Mouse (Mus musculus): ENCODE data around the gene Vmn1r31.

Gene Vmn1r31

DNA sequence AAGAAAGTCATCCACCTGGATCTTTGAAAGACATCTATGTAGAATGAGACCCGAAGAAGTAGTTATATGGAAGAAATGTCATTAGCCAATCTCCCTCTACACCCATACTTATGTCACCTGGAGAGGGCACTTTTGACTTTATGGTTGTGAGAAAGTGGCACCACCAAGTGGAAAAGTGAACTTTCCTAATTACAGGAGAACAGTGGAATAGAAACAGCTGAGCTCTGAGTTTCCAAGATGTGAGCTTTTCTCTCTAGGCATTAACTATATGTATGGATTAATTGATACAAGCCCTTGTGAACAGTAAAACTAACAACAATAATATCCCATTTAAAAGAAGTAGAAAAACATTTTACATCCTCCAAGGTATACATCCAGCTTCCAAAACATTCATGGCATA is at the start of gene Vmn1r31:
TSS of gene Vmn1r31 (minus strand) at position 101 of the 400 bp plus-strand sequence.
- no peak for DNase-seq (ENCODE audit: low spot score in 2 of 2)

DNA sequence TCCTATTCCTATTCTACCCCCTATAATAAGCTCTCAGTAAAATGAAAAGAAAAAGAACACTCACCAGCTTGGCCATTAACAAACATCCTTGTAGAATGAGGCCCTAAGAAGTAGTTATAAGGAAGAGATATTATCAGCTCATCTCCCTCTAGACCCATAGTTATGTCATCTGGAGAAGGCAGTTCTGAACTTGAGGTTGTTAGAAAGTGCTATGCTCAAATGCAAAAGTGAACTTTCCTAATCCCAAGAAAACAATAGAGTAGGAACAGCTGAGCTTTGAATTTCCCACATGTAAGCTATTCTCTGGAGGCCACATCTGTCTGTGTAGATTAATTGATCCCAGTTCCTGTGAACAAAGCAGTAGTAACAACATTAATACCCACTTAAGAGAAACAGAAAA is 31.8 kb downstream of the Vmn1r31 start, which contains the start of gene Vmn1r30:
TSS of gene Vmn1r30 (minus strand) at position 101 of the 400 bp plus-strand sequence.
- DNase-seq (ENCODE audit: low spot score in 2 of 2) = no peak

Measured in frontal cortex, postnatal 36 days (tissue).